Mouse (Mus musculus): ENCODE results near the gene She. TPM values are rescaled to one million over a fixed set of nuclear protein-coding genes. Genes with fewer than 3 reads are reported as not detected.

The She gene
- polyA plus RNA-seq, 1 experiment from 2014 or later: 6.8 TPM

GRCm38 (mm10) chr3:89800774-89801506 is 30.2 kb upstream of the She start:
- no peaks in the 10 kb centered on the region for H3K36me3 ChIP-seq
- H3K27ac ChIP-seq (replicated peaks): no peak overlapping the region
- WGBS: 64% methylated on average over 5 of the region's 5 CpGs

DNA sequence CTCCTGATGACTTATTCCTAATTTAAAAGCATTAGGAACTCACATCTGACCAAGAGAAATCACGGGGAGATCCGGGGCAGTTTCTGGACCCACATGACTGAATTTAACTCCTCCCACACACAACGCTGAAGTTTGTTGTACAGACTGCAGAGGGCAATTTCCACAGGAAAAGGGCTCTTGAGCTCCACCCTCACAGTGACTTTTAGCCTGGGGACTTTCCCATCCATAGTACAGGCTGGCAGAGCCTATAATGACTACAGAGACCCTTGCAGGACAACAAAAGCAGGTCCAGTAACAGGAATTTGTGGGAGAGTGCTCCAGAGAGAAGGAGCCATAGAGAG is 29.7 kb upstream of the She start:
- no peaks in the 10 kb centered on the region for H3K27me3 ChIP-seq (replicated peaks)
- H3K36me3 ChIP-seq: no peaks in the 10 kb centered on the region
- no peak for ATAC-seq (ENCODE audit: extremely low read depth, insufficient number of reproducible peaks, low FRiP score, low TSS enrichment)
- H3K27ac ChIP-seq (replicated peaks): peak overlapping the region; percentile 25; the same call in 1 of the 2 replicates
- no peak overlapping the region for H3K9ac ChIP-seq
- 15% methylated on average over 3 of the region's 3 CpGs for WGBS
- 0 out of 2 replicates have a peak, but pooled peaks cover 6% of the 10 kb centered on the region for H3K4me1 ChIP-seq
- no peak overlapping the region for H3K4me3 ChIP-seq
- 0 out of 2 replicates have a peak, but pooled peaks cover 2% of the 10 kb centered on the region for H3K9me3 ChIP-seq
- H3K4me2 ChIP-seq: no peak overlapping the region

More at GRCm38 (mm10) chr3:89800774-89801506, 30.2 kb upstream of the She start:
- Histone ChIP-seq H3K27me3 (replicated peaks) (no peaks in the 10 kb centered on the region), H3K4me1 (0 out of 2 replicates have a peak, but pooled peaks cover 6% of the 10 kb centered on the region), H3K9ac (no peak overlapping the region), H3K9me3 (no peaks in the 10 kb centered on the region), H3K4me3 (no peak overlapping the region), H3K4me2 (no peak overlapping the region)
- no peak for ATAC-seq (ENCODE audit: extremely low read depth, insufficient number of reproducible peaks, low FRiP score, low TSS enrichment)

- Histone ChIP-seq H3K27me3 (replicated peaks) (no peaks in the 10 kb centered on the region), H3K4me1 (0 out of 2 replicates have a peak, but pooled peaks cover 6% of the 10 kb centered on the region), H3K27ac (replicated peaks) (no peak overlapping the region), H3K4me2 (no peak overlapping the region), H3K4me3 (no peak overlapping the region), H3K36me3 (no peaks in the 10 kb centered on the region), H3K9me3 (0 out of 2 replicates have a peak, but pooled peaks cover 2% of the 10 kb centered on the region), H3K9ac (no peak overlapping the region)
- whole genome bisulfite sequencing: 67% methylated on average over 15 of the region's 15 CpGs
- ATAC-seq (ENCODE audit: extremely low read depth, insufficient number of reproducible peaks, low FRiP score, low TSS enrichment): no peak
Observed at GRCm38 (mm10) chr3:89802876-89803275, 28.3 kb upstream of the She start.

DNA sequence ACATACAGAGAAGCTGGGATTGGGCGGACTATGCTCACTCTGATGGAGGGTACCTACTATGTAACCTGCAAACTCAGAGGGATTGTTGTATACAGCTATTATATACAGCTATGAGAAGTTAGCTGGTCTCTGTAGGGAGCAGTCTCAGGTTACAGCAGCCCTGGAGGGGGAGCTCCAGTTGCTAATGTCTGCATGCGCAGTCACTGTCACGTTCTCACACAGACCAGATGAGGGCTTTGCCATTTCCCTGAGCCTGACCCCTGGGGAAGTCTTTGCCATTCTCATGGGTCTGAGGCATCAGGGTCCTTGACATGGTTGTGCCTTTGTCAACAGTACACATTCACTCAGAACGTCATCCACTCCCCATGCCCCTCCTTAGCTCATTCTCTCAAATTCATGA is 26.0 kb upstream of the She start:
- no peak overlapping the region for H3K9ac ChIP-seq
- no peak overlapping the region for H3K4me2 ChIP-seq
- H3K27ac ChIP-seq (replicated peaks): no peak overlapping the region
- ATAC-seq (ENCODE audit: extremely low read depth, insufficient number of reproducible peaks, low FRiP score, low TSS enrichment): no peak
- no peaks in the 10 kb centered on the region for H3K4me1 ChIP-seq
- no peak overlapping the region for H3K4me3 ChIP-seq
- 55% methylated on average over 4 of the region's 4 CpGs for WGBS
- no peaks in the 10 kb centered on the region for H3K36me3 ChIP-seq
- H3K9me3 ChIP-seq: 0 out of 2 replicates have a peak, but pooled peaks cover 2% of the 10 kb centered on the region
- H3K27me3 ChIP-seq (replicated peaks): no peaks in the 10 kb centered on the region

DNA sequence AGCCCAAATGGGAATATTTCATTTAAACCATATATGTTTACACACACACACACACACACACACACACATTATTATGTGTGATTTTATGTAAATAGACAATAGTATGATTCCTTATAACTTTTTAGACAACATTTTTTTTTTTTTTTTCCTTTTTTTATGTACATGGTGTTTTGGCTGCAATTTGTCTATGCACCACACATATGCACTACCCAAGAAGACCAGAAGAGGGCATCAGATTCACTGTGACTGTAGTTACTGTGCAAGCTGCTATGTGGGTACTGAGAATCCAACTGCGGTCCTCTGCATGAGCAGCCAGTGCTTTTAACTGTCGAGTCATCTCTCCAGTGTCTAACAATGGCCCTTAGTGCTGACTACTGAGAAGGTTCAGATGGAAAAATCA is 24.4 kb upstream of the She start:
- ATAC-seq (ENCODE audit: extremely low read depth, insufficient number of reproducible peaks, low FRiP score, low TSS enrichment): no peak

DNA sequence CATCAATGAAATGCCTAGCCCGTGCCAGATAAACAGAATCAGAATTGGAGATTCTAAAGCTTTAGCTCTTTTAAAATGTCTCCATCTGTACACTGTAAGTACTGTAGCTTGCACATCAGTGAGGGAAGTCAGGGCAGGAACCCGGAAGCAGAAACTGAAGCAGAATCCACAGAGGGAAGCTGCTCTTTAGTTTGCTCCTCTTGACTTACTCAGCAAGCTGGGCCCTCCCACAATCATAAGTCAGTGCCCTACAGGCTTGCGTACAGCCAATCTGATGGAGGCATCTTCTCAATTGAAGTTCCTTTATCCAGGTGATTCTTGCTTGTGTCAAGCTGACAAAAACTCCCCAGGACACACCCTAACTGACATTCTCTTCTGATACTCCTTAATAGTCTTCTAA is 24.0 kb upstream of the She start:
- Histone ChIP-seq H3K9ac (no peak overlapping the region), H3K9me3 (0 out of 2 replicates have a peak, but pooled peaks cover 2% of the 10 kb centered on the region), H3K4me1 (no peaks in the 10 kb centered on the region), H3K4me2 (no peak overlapping the region), H3K4me3 (no peak overlapping the region), H3K27ac (replicated peaks) (no peak overlapping the region), H3K36me3 (no peaks in the 10 kb centered on the region), H3K27me3 (replicated peaks) (peaks cover 2% of the 10 kb centered on the region; the same call in 1 of the 2 replicates)
- 89% methylated on average over 3 of the region's 3 CpGs for WGBS
- ATAC-seq (ENCODE audit: extremely low read depth, insufficient number of reproducible peaks, low FRiP score, low TSS enrichment): no peak

More for the DNA sequence above, 24.4 kb upstream of the She start:
- Histone ChIP-seq H3K4me3 (no peak overlapping the region), H3K27me3 (replicated peaks) (no peaks in the 10 kb centered on the region), H3K9me3 (0 out of 2 replicates have a peak, but pooled peaks cover 2% of the 10 kb centered on the region), H3K4me2 (no peak overlapping the region), H3K36me3 (no peaks in the 10 kb centered on the region), H3K4me1 (no peaks in the 10 kb centered on the region), H3K27ac (replicated peaks) (no peak overlapping the region), H3K9ac (no peak overlapping the region)
- 86% methylated on average over 2 of the region's 2 CpGs for WGBS

GRCm38 (mm10) chr3:89807881-89808280 is 23.3 kb upstream of the She start:
- whole genome bisulfite sequencing: 51% methylated on average over 5 of the region's 5 CpGs
- H3K9ac ChIP-seq: no peak overlapping the region
- no peak overlapping the region for H3K4me3 ChIP-seq
- H3K9me3 ChIP-seq: 0 out of 2 replicates have a peak, but pooled peaks cover 2% of the 10 kb centered on the region
- no peak for ATAC-seq (ENCODE audit: extremely low read depth, insufficient number of reproducible peaks, low FRiP score, low TSS enrichment)
- no peak overlapping the region for H3K27ac ChIP-seq (replicated peaks)
- H3K36me3 ChIP-seq: no peaks in the 10 kb centered on the region
- no peaks in the 10 kb centered on the region for H3K4me1 ChIP-seq
- H3K27me3 ChIP-seq (replicated peaks): peaks cover 5% of the 10 kb centered on the region; the same call in 1 of the 2 replicates
- no peak overlapping the region for H3K4me2 ChIP-seq

- no peak for ATAC-seq (ENCODE audit: extremely low read depth, insufficient number of reproducible peaks, low FRiP score, low TSS enrichment)
- Histone ChIP-seq H3K9ac (no peak overlapping the region), H3K4me3 (no peak overlapping the region), H3K4me2 (no peak overlapping the region), H3K27ac (replicated peaks) (no peak overlapping the region), H3K4me1 (no peaks in the 10 kb centered on the region), H3K27me3 (replicated peaks) (peaks cover 5% of the 10 kb centered on the region; the same call in 1 of the 2 replicates), H3K36me3 (no peaks in the 10 kb centered on the region), H3K9me3 (0 out of 2 replicates have a peak, but pooled peaks cover 2% of the 10 kb centered on the region)
- WGBS: 36% methylated on average over 9 of the region's 9 CpGs
Observed at GRCm38 (mm10) chr3:89808638-89809037, 22.5 kb upstream of the She start.

- Histone ChIP-seq H3K9me3 (0 out of 2 replicates have a peak, but pooled peaks cover 2% of the 10 kb centered on the region), H3K36me3 (no peaks in the 10 kb centered on the region), H3K27me3 (replicated peaks) (peaks cover 5% of the 10 kb centered on the region; the same call in 1 of the 2 replicates), H3K27ac (replicated peaks) (no peak overlapping the region), H3K4me2 (no peak overlapping the region), H3K4me3 (no peak overlapping the region), H3K9ac (no peak overlapping the region), H3K4me1 (no peaks in the 10 kb centered on the region)
- no peak for ATAC-seq (ENCODE audit: extremely low read depth, insufficient number of reproducible peaks, low FRiP score, low TSS enrichment)
Observed at GRCm38 (mm10) chr3:89810841-89811240, 20.3 kb upstream of the She start.

GRCm38 (mm10) chr3:89812166-89812565 is 19.0 kb upstream of the She start:
- no peak for ATAC-seq (ENCODE audit: extremely low read depth, insufficient number of reproducible peaks, low FRiP score, low TSS enrichment)
- Histone ChIP-seq H3K36me3 (no peaks in the 10 kb centered on the region), H3K9ac (no peak overlapping the region), H3K4me2 (no peak overlapping the region), H3K27me3 (replicated peaks) (peaks cover 9% of the 10 kb centered on the region; the same call in 1 of the 2 replicates), H3K9me3 (no peaks in the 10 kb centered on the region), H3K4me3 (no peak overlapping the region), H3K4me1 (no peaks in the 10 kb centered on the region), H3K27ac (replicated peaks) (no peak overlapping the region)
- WGBS: 62% methylated on average over 3 of the region's 3 CpGs

- H3K4me2 ChIP-seq: no peak overlapping the region
- ATAC-seq (ENCODE audit: extremely low read depth, insufficient number of reproducible peaks, low FRiP score, low TSS enrichment): no peak
- no peaks in the 10 kb centered on the region for H3K4me1 ChIP-seq
- 64% methylated on average over 7 of the region's 7 CpGs for WGBS
- no peak overlapping the region for H3K9ac ChIP-seq
- H3K4me3 ChIP-seq: no peak overlapping the region
- H3K27me3 ChIP-seq (replicated peaks): peaks cover 9% of the 10 kb centered on the region; the same call in 1 of the 2 replicates
- no peaks in the 10 kb centered on the region for H3K9me3 ChIP-seq
- no peak overlapping the region for H3K27ac ChIP-seq (replicated peaks)
- no peaks in the 10 kb centered on the region for H3K36me3 ChIP-seq
Observed at GRCm38 (mm10) chr3:89814051-89814450, 17.1 kb upstream of the She start.

DNA sequence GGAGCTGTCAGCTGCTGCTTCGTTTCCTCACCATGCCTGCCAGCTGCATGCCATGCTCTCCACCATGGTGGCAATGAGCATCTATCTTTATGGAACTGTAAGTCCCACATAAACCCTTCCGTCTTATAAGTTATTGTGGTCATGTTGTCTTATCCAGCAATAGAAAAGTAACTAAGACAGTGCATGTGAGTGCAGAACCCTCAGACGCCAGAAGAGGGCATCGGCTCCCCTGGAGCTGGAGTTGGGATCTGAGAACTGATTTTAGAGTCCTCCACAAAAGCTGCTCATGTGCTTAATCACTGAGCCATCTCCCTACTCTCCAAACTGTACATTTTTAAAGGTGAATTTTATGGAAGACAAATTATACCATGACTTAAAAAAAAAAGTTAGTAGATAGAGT is 14.1 kb upstream of the She start:
- no peak for ATAC-seq (ENCODE audit: extremely low read depth, insufficient number of reproducible peaks, low FRiP score, low TSS enrichment)
- no peaks in the 10 kb centered on the region for H3K36me3 ChIP-seq
- H3K4me3 ChIP-seq: no peak overlapping the region
- no peak overlapping the region for H3K4me2 ChIP-seq
- 61% methylated on average over 4 of the region's 4 CpGs for WGBS
- peaks cover 13% of the 10 kb centered on the region for H3K4me1 ChIP-seq
- H3K27ac ChIP-seq (replicated peaks): no peak overlapping the region
- peaks cover 8% of the 10 kb centered on the region; the same call in 1 of the 2 replicates for H3K27me3 ChIP-seq (replicated peaks)
- H3K9me3 ChIP-seq: no peaks in the 10 kb centered on the region
- no peak overlapping the region for H3K9ac ChIP-seq

Data from heart, embryonic 13.5 days (tissue).